Mouse (Mus musculus): ENCODE measurements around the gene Tnk1.

The Tnk1 gene

GRCm38 (mm10) chr11:69803328-69803727 is 55.2 kb downstream of the Tnk1 start:
- DNase-seq (ENCODE audit: low read depth, low spot score): no peak

GRCm38 (mm10) chr11:69802648-69803105 is 55.9 kb downstream of the Tnk1 start:
- no peak for DNase-seq (ENCODE audit: low read depth, low spot score)

GRCm38 (mm10) chr11:69801379-69801977 is 57.1 kb downstream of the Tnk1 start, which contains the start of gene Fgf11:
Gene Fgf11, minus strand, starts transcription at chr11:69801857.
- DNase-seq (ENCODE audit: low read depth, low spot score): no peak
